Mouse (Mus musculus) heart, postnatal 0 days (tissue): ENCODE results near the gene Slc22a23. TPM values are rescaled to one million over a fixed set of nuclear protein-coding genes. Genes with fewer than 3 reads are reported as not detected.
A peak's percentile ranks its signal among the peaks of the same experiment; 100 is the strongest.

Experiments used
- ATAC-seq: fragments of 200-750 bp; cut with Nextera tagmentation; 2 replicates; pipeline ENCODE4 v1.8.0; 2017; ENCODE audit warnings: low read depth, moderate number of reproducible peaks, moderate library complexity; ENCODE audit not compliant: insufficient read depth
- DNase-seq: peaks from one replicate; pipeline ENCODE4 v3.0.0-alpha.2; 2016; ENCODE audit warnings: low spot score
- H3K27ac ChIP-seq: fragments of 300-500 bp; sonication (generic); 2 replicates; pipeline ENCODE4 v1.5.1; 2014; ENCODE audit warnings: low read depth, mild to moderate bottlenecking
- H3K27me3 ChIP-seq: fragments of 300-500 bp; sonication (generic); 2 replicates; pipeline ENCODE4 v1.6.1; 2014; ENCODE audit warnings: low read length, mixed read lengths; ENCODE audit not compliant: control insufficient read depth, insufficient read depth
- H3K36me3 ChIP-seq: fragments of 300-500 bp; sonication (generic); replicated peaks from 2 replicates; pipeline ENCODE4 v1.6.1; 2014; ENCODE audit warnings: low read length, mixed read lengths; ENCODE audit not compliant: control insufficient read depth, insufficient read depth
- H3K4me1 ChIP-seq: fragments of 300-500 bp; sonication (generic); 2 replicates; pipeline ENCODE4 v1.6.1; 2014; ENCODE audit warnings: antibody characterized with exemption; ENCODE audit not compliant: control insufficient read depth, insufficient read depth
- H3K4me2 ChIP-seq: fragments of 300-500 bp; sonication (generic); 2 replicates; pipeline ENCODE4 v1.6.1; 2014; ENCODE audit warnings: low read depth, mild to moderate bottlenecking, low read length, moderate library complexity
- H3K4me3 ChIP-seq: fragments of 300-500 bp; sonication (generic); 2 replicates; pipeline ENCODE4 v1.5.1; 2014; ENCODE audit warnings: low read depth, low read length
- H3K9ac ChIP-seq: fragments of 300-500 bp; sonication (generic); replicated peaks from 2 replicates; pipeline ENCODE4 v1.6.1; 2014; ENCODE audit warnings: low read depth, low read length, mixed read lengths
- H3K9me3 ChIP-seq: fragments of 300-500 bp; sonication (generic); replicated peaks from 2 replicates; pipeline ENCODE4 v1.6.1; 2016; ENCODE audit warnings: low read length; ENCODE audit not compliant: control insufficient read depth
- CTCF ChIP-seq: IDR thresholded peaks from 2 replicates; pipeline ENCODE4 v1.5.1; 2016; ENCODE audit warnings: antibody characterized with exemption, control low read depth, low read depth
- EP300 ChIP-seq: IDR thresholded peaks from 2 replicates; pipeline ENCODE4 v1.6.1; 2016; ENCODE audit warnings: antibody characterized with exemption, low read depth
- WGBS: fragments of 180-500 bp; shearing (Covaris S2); extraction: QIAGEN DNeasy Blood & Tissue Kit; methylation state at CpG from one replicate; pipeline ENCODE4 v1.1.7; 2014; 5-methylcytosine and 5-hydroxymethylcytosine counted together
- polyA plus RNA-seq: library from polyadenylated mRNA; unstranded; fragments of >200 nt; fragmentation: Nextera tagmentation; extraction: Ambion mirVana; gene quantifications from 2 replicates; pipeline ENCODE4 v1.2.1, GENCODE M21; 2015
- total RNA-seq: library from RNA; depleted of rRNA; stranded (reverse); fragments of >200 nt; gene quantifications from 2 replicates; pipeline ENCODE4 v1.2.3, GENCODE M21; 2014; ENCODE audit warnings: low replicate concordance

Gene Slc22a23
- total and polyA plus RNA-seq, 2 experiments from 2014 or later, result 1.4 to 13.9 TPM

GRCm38 (mm10) chr13:34342286-34342890 lies 2.6 kb downstream of the Slc22a23 start:
- H3K9me3 ChIP-seq, result no peaks in the 10 kb centered on the region
- no peak for TF ChIP-seq CTCF
- TF ChIP-seq EP300, result no peak
- no peak overlapping the region for H3K4me3 ChIP-seq
- no peak for ATAC-seq
- 0 out of 2 replicates have a peak overlapping the region, but pooled peaks have one; percentile 15 for H3K9ac ChIP-seq
- peak overlapping the region; percentile 9; the same call in 1 of the 2 replicates for H3K4me2 ChIP-seq
- 0 out of 2 replicates have a peak, but pooled peaks cover 4% of the 10 kb centered on the region for H3K27me3 ChIP-seq
- H3K27ac ChIP-seq, result no peak overlapping the region
- H3K36me3 ChIP-seq, result no peaks in the 10 kb centered on the region
- H3K4me1 ChIP-seq, result peaks cover 23% of the 10 kb centered on the region; the same call in 1 of the 2 replicates
- 71% methylated on average over 6 of the region's 6 CpGs for WGBS
- no peak for DNase-seq

GRCm38 (mm10) chr13:34336895-34337294 lies 8.1 kb downstream of the Slc22a23 start:
- no peak overlapping the region for H3K4me2 ChIP-seq

GRCm38 (mm10) chr13:34334847-34335246 lies 10.1 kb downstream of the Slc22a23 start:
- no peak overlapping the region for H3K27ac ChIP-seq
- H3K27me3 ChIP-seq, result no peaks in the 10 kb centered on the region
- WGBS, result 89% methylated on average over 2 of the region's 2 CpGs
- no peaks in the 10 kb centered on the region for H3K36me3 ChIP-seq
- H3K4me1 ChIP-seq, result no peaks in the 10 kb centered on the region
- ATAC-seq (no peak), DNase-seq (no peak)
- no peak overlapping the region for H3K9ac ChIP-seq
- no peak for TF ChIP-seq CTCF
- TF ChIP-seq EP300, result no peak
- H3K4me3 ChIP-seq, result no peak overlapping the region
- no peak overlapping the region for H3K4me2 ChIP-seq
- no peaks in the 10 kb centered on the region for H3K9me3 ChIP-seq

More at GRCm38 (mm10) chr13:34336895-34337294, 8.1 kb downstream of the Slc22a23 start:
- H3K9me3 ChIP-seq, result no peaks in the 10 kb centered on the region
- H3K27me3 ChIP-seq, result no peaks in the 10 kb centered on the region
- no peak for ATAC-seq
- H3K9ac ChIP-seq, result no peak overlapping the region
- H3K27ac ChIP-seq, result no peak overlapping the region
- no peak for DNase-seq
- TF ChIP-seq EP300, result no peak
- TF ChIP-seq CTCF, result no peak
- no peaks in the 10 kb centered on the region; the same call in 1 of the 2 replicates for H3K4me1 ChIP-seq
- no peak overlapping the region for H3K4me3 ChIP-seq
- no peaks in the 10 kb centered on the region for H3K36me3 ChIP-seq
- 92% methylated on average over 1 of the region's 1 CpGs for WGBS

GRCm38 (mm10) chr13:34332762-34333161 lies 12.2 kb downstream of the Slc22a23 start:
- H3K4me1 ChIP-seq, result no peaks in the 10 kb centered on the region
- H3K27ac ChIP-seq, result no peak overlapping the region
- 9% methylated on average over 7 of the region's 7 CpGs for WGBS
- H3K4me3 ChIP-seq, result no peak overlapping the region
- peak overlapping the region; percentile 26; the same call in 1 of the 2 replicates for H3K4me2 ChIP-seq
- ATAC-seq, result peak; percentile 86
- H3K9ac ChIP-seq, result 0 out of 2 replicates have a peak overlapping the region, but pooled peaks have one; percentile 8
- H3K9me3 ChIP-seq, result no peaks in the 10 kb centered on the region
- DNase-seq, result peak; percentile 76
- TF ChIP-seq CTCF (no peak), EP300 (no peak)
- H3K27me3 ChIP-seq, result no peaks in the 10 kb centered on the region
- no peaks in the 10 kb centered on the region for H3K36me3 ChIP-seq

GRCm38 (mm10) chr13:34331399-34332186 lies 13.4 kb downstream of the Slc22a23 start:
- H3K27me3 ChIP-seq, result no peaks in the 10 kb centered on the region
- no peaks in the 10 kb centered on the region for H3K36me3 ChIP-seq
- no peak overlapping the region for H3K4me3 ChIP-seq
- ATAC-seq, result no peak
- no peak overlapping the region for H3K4me2 ChIP-seq
- H3K9me3 ChIP-seq, result no peaks in the 10 kb centered on the region
- no peak for DNase-seq
- H3K4me1 ChIP-seq, result no peaks in the 10 kb centered on the region
- 89% methylated on average over 7 of the region's 7 CpGs for WGBS
- H3K9ac ChIP-seq, result no peak overlapping the region
- no peak overlapping the region for H3K27ac ChIP-seq
- TF ChIP-seq CTCF (no peak), EP300 (no peak)
